Mouse (Mus musculus) gastrocnemius, postnatal 4 days (tissue): Measurements from ENCODE around the gene Depp1. TPM values are rescaled to one million over a fixed set of nuclear protein-coding genes. Genes with fewer than 3 reads are reported as not detected.
A peak's percentile ranks its signal among the peaks of the same experiment; 100 is the strongest.

Source experiments
- DNase-seq, 2 experiments: peaks; one replicate each; pipeline ENCODE4 v3.0.0; 2021 to 2022; ENCODE audit warnings: low spot score in 2 of 2, mixed read lengths in 2 of 2
- microRNA-seq: library from miRNA; unstranded; fragments of <30 nt; microRNA quantifications from one replicate; pipeline ENCODE4 v1.2.0, GENCODE M21; 2021
- total RNA-seq, 2 experiments: library from RNA; stranded (reverse); gene quantifications; 2 replicates each; pipeline ENCODE4 v1.2.3; 2021

The Depp1 gene
- total RNA-seq, 2 experiments from 2014 or later: 11.5 to 14.1 TPM

DNA sequence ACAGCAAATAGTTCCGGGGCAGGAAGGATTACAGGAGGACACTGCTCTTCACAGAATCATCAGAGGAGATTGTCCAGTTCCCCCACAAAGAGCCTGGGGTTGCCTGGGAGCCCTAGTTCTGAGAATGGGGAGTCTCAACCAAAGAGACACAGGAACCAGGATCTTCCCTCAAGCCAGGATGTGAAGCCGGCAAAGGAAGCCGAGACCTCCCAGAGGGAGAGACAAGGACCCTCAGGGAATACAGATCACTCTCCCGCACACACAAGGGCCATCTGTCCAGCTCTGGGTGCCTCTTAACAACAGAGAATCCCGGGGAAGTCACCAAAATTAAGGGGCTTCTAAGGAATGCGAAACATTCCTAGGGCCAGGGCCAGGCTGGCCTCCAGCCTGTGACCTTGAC lies 26.9 kb downstream of the Depp1 start:
- no peak for DNase-seq

DNA sequence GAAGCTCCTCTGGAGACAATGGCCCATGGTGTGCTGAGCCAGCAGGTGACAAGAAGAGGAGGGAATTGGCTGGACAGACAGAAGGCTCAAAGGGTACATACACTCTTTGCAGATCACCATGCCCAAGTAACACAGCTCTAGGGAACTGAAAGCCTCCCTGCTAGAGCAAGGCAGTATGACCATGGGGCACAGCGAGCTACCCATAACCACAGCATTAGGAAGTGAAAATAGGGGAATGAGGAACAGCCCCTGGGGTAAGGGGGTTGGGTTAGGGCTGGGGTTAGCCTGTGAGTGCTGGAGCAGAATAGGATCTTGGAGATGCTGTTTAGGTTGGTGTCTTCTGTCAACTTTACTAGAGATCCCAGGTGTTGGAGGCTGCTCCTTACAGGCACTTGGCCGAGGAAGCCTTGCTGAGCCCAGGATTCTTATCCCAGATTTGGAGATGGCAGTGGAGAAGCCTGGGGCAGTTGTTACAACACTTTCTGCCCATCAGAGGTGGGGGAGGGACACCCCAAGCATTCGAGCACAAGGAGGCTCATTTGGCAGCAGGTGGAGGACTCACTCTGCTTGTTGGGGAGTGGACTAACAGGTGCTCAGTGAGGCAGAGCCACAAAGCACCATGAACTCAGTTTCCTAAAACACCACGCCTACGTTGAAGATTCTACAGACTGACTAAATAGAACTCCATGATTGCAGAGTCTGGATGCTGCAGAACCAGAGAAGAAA lies 29.3 kb downstream of the Depp1 start:
- DNase-seq: no peak

DNA sequence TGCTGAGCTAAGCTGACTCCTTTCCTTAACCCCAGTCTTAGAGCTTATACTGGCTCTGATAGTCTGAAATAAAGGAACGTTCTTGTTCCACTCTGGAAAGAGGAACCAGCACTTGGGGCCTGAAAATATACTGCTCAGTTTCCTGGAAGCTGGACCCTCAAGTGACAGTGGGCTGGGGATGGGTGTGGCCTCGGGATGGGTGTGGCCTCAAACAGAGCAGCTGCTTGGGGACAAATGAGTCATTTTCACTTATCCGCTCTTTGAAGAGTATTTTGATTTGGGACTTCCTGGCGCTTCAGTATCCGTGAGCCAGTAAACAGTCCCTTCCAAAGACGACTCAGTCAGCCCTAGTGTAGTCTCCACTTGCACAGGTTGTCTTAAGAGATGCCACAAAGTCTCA lies 31.9 kb downstream of the Depp1 start:
- no peak for DNase-seq

DNA sequence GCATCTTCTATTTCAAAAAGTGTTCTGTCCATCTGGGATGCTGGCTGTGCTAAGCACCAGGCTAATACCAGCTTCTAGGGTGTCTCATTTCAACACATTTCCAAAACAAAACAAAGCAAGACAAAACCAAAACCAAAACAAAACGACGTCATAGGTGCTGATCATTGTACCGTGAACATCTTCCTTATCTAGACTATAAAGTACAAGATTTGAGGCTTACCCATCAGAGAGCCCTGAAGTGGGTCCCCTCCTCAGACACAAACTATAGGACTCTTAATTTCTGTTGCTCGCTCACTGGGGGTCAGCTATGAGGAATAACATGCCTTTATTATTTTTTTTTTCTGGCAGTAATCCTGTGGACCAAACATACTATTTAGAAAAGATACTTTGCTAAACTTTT lies 43.2 kb downstream of the Depp1 start:
- no peak for DNase-seq

DNA sequence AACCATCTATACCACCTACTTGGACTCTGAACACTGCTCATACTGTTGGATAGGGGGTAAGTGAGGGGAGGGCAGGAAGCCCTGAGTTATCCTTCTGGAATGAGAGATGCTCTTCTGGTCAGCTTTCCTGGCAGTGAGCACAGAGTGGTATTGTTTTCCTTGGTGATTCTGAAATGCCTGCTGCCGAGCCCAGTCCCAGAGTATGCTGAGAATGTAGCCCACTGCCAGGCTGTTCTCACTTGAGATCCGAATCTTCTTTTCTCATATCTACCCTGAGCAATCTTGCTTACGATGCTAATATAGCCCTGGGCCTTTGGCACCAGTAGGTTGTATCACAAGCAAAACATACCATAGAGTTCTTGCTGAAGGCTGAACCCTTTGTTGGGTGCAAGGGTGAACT lies 43.9 kb downstream of the Depp1 start:
- DNase-seq: peak in 1 of 2 experiments; percentile 5

DNA sequence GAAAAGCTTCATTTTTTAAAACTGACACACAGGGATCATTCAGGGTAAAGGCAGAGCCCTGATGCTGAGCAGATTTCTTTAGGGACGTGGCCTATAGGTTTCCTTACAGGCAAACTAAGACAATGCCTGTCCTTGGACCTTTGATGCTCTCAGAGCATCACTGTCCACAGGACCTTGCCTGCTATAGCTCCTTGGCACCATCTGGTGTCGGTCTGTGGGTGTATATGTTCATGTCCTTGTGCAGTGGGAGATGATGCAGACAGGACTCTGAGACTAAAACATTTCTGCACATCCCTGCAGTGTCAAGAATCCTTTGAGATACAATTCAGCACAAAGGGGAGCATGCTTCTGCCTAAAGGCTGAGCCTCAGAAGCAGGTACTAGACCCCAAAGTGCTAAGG lies 47.0 kb downstream of the Depp1 start:
- peak in 1 of 2 experiments; percentile 5 for DNase-seq

DNA sequence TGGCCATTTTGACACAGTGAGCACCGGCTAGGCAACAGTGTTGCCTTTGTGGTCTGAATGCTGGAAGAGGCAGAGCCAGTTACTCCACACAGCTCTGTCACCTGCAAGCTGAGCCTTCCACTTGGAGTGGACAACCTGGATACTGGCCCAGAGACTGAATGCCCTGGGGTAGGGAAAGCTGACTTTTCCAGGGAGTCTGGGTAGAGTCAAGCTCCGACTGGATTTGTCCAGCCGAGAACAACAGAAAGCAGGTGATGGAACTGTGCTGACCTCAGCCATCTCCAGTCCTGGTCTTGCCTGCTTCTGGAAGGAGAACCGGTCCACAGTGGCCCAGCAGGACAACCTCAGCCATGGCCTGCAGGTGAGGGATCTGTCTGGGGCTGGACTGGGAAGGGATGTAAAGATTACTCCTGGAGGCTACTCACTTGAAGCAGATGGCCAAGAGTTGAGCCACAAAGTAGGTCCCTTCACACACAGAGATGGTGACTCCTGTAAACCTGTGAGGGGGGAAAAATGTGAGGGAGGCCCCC lies 47.6 kb downstream of the Depp1 start:
- DNase-seq: no peak

DNA sequence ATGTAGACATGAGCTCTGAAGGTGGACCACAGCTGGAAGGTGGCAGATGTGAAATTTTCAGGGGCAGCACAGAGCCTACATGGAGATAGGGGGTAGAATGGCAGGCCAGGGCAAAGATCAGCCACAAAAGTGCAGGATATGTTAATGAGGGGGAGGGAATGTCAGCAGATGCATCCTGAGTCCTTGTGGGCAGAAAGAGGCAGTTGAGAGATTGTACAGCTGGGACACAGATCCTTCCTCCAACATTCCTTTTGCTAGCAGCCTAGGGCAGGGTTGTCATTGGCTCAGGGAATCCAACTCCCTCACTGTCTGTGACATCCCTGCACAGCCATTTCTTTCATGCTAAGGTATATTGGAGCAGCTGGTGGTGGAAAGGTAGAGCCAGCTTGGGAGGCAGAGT lies 50.4 kb downstream of the Depp1 start:
- peak in 1 of 2 experiments; percentile 2 for DNase-seq

Small RNA genes within 50 kb of the gene (microRNA-seq; reads per million reads assigned to microRNA genes)
- gene Mir7043: 0.63 reads per million

Other genes with a start within 250 kb of the Depp1 start
- 1 to 10 TPM; 3.6 to 4.1 TPM for gene Alox5, start 189.4 kb upstream of the Depp1 start, total RNA-seq
- not detected for gene Olfr211, start 161.5 kb upstream of the Depp1 start, total RNA-seq
- not detected for gene Olfr212, start 144.1 kb upstream of the Depp1 start, total RNA-seq
- gene Olfr213, start 112.2 kb upstream of the Depp1 start, total RNA-seq: not detected
- 1 to 10 TPM; 2.7 to 3.4 TPM for gene Gm5580, start 99.5 kb upstream of the Depp1 start, total RNA-seq
- not detected for gene Olfr214, start 96.4 kb upstream of the Depp1 start, total RNA-seq
- not detected for gene Olfr215, start 66.4 kb upstream of the Depp1 start, total RNA-seq
- 10 to 100 TPM; 29.6 to 30.9 TPM for gene Zfp422, start 21.6 kb upstream of the Depp1 start, total RNA-seq
- 10 to 100 TPM; 14.5 to 14.7 TPM for gene Rassf4, start 23.3 kb downstream of the Depp1 start, total RNA-seq
- gene Tmem72, start 66.3 kb downstream of the Depp1 start, total RNA-seq: 1 to 10 TPM; 2.3 to 6.3 TPM